Mouse (Mus musculus) T-helper 1 cell (primary cell): ENCODE results near the gene Cul7.

ENCODE experiments used
- in situ Hi-C: fragments of 300-600 bp; cut with MboI, MseI; formaldehyde crosslinking; loops from one replicate; pipeline ENCODE4 v1.15.1; 2025; ENCODE audit warnings: high pct_unique_total_duplicates

Gene Cul7

GRCm38 (mm10) chr17:46703971-46704886, 54.1 kb downstream of the Cul7 start:
- in situ Hi-C loops = no loop called here

DNA sequence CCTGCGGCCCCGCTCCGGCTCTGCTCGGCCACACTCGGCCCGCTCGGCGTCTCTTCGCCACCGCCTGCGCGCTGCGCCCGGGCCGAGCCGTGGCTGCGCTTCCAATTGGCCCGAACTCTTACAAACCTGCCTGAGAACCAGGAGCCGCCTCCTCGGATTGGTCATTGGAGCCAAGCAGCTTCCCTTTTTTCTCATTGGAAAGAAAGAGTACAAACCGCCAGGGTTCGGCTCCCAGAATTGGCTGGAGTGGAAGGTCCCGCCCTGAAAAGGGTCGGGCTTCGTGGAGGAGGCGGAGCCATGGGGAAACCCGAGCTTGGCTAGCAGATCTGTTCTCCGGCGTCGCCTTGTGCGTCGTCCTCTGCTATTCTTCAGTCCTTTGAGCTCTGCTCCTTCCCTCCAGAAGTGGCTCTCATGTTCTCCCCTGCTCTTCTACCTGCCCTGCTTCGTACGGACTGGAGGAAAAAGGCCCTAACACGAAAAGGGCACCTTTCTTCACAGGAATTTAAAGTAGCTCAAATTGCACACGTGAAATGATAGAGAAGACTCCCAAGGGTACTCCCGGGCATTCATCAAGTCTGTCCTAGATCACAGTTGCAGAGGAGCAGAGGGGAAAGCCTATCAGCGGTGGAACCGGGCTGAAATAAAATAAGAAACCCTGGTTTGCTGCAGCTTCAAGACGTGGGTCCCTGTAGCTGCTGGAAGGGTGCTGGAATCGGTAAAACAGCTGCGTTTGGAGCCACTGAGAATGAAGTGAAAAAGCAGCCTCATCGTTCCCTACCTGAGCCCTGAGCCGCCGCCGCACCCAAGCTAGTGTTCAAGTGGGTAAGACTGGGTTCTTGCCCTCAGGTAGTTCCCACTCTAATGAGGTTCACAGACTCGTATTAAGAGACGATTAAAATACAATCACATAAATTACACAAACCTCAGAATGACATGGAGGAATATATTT, 55.0 kb downstream of the Cul7 start, which contains the start of gene Ppp2r5d:
TSS of gene Ppp2r5d (minus strand) at position 225 of the 949 bp plus-strand sequence.
- in situ Hi-C loops = no loop called here

- in situ Hi-C loops = no loop called here
Observed at GRCm38 (mm10) chr17:46706375-46707089, 56.4 kb downstream of the Cul7 start.

- in situ Hi-C loops = loop anchor here (10.0 kb wide), 1 partner anchor 174 kb away; no protein-coding TSS in a partner anchor
Observed at GRCm38 (mm10) chr17:46710959-46711597, 60.9 kb downstream of the Cul7 start, which contains the start of gene Pex6. Gene Pex6 (plus strand): TSS chr17:46711463.

- in situ Hi-C loops = loop anchor here (10.0 kb wide), 1 partner anchor 173 kb away; no protein-coding TSS in a partner anchor
Observed at GRCm38 (mm10) chr17:46711612-46712271, 61.6 kb downstream of the Cul7 start.

GRCm38 (mm10) chr17:46712442-46712841, 62.3 kb downstream of the Cul7 start:
- in situ Hi-C loops = loop anchor here (10.0 kb wide), 1 partner anchor 172 kb away; no protein-coding TSS in a partner anchor

GRCm38 (mm10) chr17:46713849-46714248, 63.7 kb downstream of the Cul7 start:
- in situ Hi-C loops = loop anchor here (10.0 kb wide), 1 partner anchor 171 kb away; no protein-coding TSS in a partner anchor
